Mouse (Mus musculus): ENCODE results near the gene Ccdc9.

The Ccdc9 gene

GRCm38 (mm10) chr7:16286026-16286961, at the start of gene Ccdc9:
Gene Ccdc9, minus strand, starts transcription at chr7:16286795.
- DNase-seq (ENCODE audit: low spot score in 2 of 2): peak; percentile 100

GRCm38 (mm10) chr7:16329146-16329545, 42.6 kb upstream of the Ccdc9 start:
- no peak for DNase-seq (ENCODE audit: low spot score in 2 of 2)

GRCm38 (mm10) chr7:16326607-16326971, 40.0 kb upstream of the Ccdc9 start:
- no peak for DNase-seq (ENCODE audit: low spot score in 2 of 2)

DNA sequence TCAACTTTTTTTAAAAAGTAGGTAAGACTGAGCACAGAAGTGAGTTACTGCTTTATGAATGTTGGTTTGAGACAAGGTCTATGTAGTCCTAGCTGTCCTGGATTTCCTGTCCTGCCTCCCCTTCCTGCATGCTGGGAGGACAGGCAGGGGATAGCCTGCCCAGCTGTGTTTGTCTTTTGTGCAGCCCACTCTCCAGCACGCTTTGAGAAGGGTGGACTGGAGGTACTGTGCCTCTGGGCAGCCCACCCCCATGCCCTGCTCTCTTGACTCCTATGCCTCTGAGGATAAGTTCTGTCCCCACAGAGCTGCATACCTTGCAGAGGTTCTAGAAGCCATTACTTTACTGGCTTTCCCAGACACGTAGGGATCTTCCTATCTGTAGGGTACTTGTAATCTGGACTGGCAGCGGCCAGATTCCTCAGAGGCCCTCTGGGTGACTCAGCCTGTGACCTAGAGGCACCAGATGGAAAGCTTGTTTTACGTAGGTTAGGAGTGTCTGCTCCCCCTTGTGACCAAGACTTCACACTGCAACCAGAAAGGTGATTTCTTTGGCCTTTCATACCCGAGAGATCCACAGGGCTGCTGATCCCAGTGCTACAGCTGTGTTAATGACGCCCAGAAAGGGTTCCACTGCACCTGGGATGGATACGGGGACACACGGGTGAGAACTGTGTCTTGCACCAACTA, 39.5 kb upstream of the Ccdc9 start:
- DNase-seq (ENCODE audit: low spot score in 2 of 2): peak; percentile 64 to 75

- no peak for DNase-seq (ENCODE audit: low spot score in 2 of 2)
Observed at GRCm38 (mm10) chr7:16324661-16325060, 38.1 kb upstream of the Ccdc9 start.

DNA sequence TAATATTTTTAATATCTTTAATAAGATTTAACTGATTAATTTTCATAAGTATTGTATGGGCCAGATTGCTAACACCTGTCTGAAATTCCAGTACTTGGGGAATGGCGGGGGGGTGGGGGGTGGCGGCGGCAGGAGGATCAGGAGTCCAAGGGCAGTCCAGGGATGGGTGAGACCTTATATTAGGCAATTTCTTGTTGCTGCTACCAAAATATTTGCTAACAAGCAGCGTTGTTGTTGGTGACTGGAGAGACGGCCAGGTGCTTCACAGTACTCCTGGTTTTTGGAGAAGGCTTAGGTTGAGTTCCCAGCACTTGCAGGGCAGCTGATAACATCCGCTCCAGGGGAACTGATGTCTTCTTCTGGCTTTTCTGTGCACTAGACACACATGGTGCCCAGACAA, 33.9 kb upstream of the Ccdc9 start:
- no peak for DNase-seq (ENCODE audit: low spot score in 2 of 2)

DNA sequence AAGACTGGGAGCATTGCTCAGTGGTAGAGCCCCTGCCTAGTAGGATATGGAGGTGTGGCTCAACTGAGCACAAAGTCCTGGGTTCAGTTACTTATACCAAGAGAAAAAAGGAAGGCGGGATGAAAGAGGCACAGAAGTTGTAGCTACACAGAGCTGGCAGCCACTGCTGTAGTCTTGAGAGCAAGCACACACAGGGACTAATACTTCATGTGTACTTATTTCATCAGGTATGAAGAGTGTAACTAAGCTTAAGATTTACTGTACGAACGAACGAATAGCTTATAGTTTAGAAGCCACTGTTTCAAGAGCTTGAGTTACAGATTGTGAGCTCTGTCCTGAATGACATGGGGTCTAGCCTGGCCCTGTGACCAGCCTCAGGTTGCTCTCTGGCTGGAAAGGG, 32.6 kb upstream of the Ccdc9 start:
- DNase-seq (ENCODE audit: low spot score in 2 of 2): no peak

- peak in 1 of 2 experiments; percentile 69 for DNase-seq (ENCODE audit: low spot score in 2 of 2)
Observed at GRCm38 (mm10) chr7:16317094-16317493, 30.5 kb upstream of the Ccdc9 start.

DNA sequence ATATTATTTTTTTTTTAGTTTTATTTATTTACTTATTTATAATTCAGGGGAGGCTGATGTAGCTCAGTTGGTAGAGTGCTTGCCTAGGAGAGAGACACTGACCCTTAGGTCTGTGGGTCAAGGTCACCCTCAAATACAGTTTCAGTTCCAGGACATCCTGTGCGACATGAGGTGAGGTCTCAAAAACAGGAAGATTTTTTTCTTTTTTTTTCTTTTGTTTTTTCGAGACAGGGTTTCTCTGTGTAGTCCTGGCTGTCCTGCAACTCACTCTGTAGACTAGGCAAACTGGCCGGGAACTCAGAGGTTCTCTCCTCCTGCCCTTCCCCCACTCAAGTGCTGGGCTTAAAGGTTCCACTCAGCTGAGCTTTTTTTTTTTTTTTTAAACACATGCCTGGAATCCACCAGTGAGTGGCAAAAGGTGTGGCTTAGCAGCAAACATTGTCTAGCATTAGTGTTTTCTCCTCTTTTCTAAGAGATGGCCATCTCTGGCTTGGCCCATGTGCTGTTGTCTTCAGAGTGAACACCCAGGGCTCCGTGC, 28.7 kb upstream of the Ccdc9 start:
- no peak for DNase-seq (ENCODE audit: low spot score in 2 of 2)

GRCm38 (mm10) chr7:16314221-16314775, 27.7 kb upstream of the Ccdc9 start:
- DNase-seq (ENCODE audit: low spot score in 2 of 2): no peak

- peak; percentile 84 to 93 for DNase-seq (ENCODE audit: low spot score in 2 of 2)
Observed at GRCm38 (mm10) chr7:16313481-16314220, 27.1 kb upstream of the Ccdc9 start.

- peak; percentile 65 to 80 for DNase-seq (ENCODE audit: low spot score in 2 of 2)
Observed at GRCm38 (mm10) chr7:16312672-16313311, 26.2 kb upstream of the Ccdc9 start.

DNA sequence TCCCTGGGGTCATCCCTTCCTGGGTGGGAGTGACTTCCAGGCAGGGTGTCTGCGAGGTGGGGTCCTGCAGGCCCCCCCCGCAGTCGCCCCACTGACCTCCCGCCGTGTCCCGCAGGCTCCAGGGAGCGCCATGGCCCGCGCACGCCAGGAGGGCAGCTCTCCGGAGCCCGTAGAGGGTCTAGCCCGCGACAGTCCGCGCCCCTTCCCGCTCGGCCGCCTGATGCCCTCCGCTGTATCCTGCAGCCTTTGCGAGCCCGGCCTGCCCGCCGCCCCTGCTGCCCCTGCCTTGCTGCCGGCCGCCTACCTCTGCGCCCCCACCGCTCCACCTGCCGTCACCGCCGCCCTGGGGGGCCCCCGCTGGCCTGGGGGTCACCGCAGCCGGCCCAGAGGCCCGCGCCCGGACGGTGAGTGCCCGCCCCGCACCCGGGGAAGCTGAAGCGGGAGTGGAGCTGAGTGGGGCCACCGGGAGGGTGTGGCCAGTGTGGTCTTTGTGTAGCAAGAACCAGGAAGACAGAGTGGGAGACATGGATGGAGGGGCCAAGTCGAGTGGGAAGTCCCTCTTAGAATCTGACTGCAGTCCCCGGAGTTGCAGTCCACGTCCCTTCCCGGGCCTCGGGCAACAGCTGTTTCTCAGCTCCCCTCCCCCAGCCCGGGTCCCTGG, 25.5 kb upstream of the Ccdc9 start:
- peak; percentile 37 to 77 for DNase-seq (ENCODE audit: low spot score in 2 of 2)

DNA sequence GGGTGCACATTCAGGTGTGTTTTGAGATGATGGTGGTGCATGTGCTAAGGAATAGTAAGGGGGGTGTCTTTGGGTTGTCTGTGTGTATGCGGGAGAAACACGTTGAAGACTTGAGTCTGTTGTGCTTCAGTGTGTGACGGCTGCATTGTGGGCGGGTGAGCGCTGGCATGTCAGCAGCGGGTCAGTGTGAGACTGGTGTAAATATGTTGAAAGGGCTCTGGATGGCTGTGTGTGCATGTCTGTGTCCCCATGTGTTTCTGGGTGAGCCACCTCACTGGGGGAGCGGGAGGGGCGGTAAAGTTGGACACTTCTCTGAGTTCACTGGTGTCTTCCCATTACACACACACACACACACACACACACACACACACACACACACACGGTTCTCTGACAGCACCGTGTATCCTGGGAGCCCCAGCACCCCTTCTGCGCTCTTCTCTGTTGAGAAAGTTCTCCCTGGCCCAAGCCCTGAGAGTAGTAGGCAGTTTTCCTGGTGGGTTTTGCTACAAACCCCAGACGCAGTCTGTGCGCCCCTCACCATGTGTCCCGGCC, 24.9 kb upstream of the Ccdc9 start:
- peak; percentile 34 to 72 for DNase-seq (ENCODE audit: low spot score in 2 of 2)

DNA sequence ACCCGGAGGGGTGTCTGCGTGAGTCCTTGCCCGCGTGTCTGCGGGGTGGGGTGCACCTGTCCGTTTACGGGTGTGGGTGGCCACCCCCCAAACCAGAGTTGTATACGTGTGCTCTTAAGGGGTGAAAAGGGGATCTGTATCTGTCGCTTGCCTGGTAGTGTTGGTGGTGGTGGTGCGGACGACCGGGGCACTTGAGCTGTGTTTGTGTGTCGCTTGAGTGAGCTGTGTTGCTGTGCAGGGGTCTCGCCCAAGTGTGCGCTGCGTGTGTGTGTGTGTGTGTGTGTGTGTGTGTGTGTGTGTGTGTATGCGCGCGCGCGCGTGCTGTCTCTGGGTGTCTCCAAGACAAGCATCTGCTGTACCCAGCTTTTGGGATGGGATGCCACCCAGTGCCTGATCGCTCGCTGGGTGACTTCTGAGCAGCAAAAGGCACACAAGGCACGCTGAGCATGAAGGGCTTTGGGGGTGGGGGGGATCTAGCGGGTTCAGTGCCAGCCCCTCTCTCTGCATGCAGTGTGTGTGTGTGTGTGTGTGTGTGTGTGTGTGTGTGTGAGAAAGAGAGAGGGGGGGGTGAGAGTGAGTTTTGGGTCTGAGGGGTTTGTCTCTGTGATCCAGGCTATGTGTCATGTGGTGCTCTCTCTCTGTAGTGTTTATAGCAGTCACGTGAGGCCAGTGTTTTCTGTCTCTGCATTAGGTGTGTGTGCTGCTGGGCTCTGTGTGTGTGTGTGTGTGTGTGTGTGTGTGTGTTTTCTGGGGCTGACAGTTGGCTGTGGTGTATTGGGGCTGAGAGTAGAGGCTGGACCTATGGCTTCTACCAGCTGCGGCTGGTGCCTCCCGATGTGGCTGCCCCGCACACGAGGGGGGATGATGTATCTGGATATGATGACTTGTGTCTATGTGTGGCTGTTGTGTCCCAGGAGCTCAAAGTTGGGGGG, 24.2 kb upstream of the Ccdc9 start:
- DNase-seq (ENCODE audit: low spot score in 2 of 2): peak; percentile 54 to 79

- peak; percentile 89 to 98 for DNase-seq (ENCODE audit: low spot score in 2 of 2)
Observed at GRCm38 (mm10) chr7:16310020-16310520, 23.5 kb upstream of the Ccdc9 start.

GRCm38 (mm10) chr7:16309318-16310019, 22.9 kb upstream of the Ccdc9 start:
- peak; percentile 92 to 96 for DNase-seq (ENCODE audit: low spot score in 2 of 2)

All from spleen, postnatal 4 days (tissue).